Mouse (Mus musculus): ENCODE data around the gene Grik5.

The Grik5 gene

DNA sequence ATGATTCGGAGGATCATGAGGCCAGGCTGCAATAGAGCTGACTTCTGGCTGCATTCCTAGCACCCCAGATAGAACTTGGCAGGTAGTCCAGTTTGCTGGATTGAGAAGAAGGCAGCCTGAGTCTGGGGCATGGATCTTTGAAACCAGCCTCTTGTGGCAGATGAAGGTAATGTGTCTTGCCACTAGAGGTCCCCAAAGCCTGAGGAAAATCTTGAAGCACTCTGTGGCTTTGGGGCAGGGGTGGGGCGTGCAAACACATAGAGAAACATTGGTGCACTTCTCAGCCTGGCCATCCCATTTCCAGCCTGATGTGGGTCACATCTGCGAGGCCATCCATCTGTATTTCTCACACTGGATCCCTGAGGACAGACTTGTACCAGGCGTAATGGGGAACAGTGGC lies 10.4 kb upstream of the Grik5 start:
- in situ Hi-C loops (cut with MboI; ENCODE audit: unreplicated experiment in 2 of 2): loop anchor here in 1 of 2 experiments (5.0 kb wide), 2 partner anchors 245 to 320 kb away; no protein-coding TSS in a partner anchor

DNA sequence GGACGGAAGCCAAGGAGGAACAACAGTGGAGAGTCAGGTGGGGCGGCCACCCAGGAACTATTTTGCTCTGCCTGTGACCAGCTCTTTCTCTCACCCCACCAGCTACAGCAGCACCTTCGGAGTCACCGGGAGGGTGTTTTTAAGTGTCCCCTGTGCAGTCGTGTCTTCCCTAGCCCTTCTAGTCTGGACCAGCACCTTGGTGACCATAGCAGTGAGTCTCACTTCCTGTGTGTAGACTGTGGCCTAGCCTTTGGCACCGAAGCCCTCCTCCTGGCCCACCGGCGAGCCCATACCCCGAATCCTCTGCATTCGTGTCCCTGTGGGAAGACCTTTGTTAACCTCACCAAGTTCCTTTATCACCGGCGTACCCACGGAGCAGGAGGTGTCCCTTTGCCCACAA lies 8.3 kb upstream of the Grik5 start:
- in situ Hi-C loops (cut with MboI; ENCODE audit: unreplicated experiment in 2 of 2): loop anchor here in 1 of 2 experiments (5.0 kb wide), 2 partner anchors 247 to 322 kb away; no protein-coding TSS in a partner anchor

DNA sequence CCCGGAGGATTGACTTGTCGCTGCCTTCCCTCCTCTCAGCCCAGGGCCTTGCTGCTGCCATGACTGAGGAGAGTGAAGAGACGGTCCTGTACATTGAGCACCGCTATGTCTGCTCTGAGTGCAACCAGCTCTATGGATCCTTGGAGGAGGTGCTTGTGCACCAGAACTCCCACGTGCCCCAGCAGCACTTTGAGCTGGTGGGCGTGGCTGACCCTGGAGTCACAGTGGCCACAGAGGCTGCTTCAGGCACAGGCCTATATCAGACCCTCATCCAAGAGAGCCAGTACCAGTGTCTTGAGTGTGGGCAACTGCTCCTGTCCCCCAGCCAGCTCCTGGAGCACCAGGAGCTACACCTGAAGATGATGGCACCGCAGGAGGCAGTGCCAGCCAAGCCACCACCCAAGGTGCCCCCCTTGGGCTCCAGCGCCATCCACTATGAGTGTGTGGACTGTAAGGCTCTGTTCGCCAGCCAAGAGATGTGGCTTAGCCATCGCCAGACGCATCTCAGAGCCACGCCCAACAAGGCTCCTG lies 7.4 kb upstream of the Grik5 start:
- in situ Hi-C loops (cut with MboI; ENCODE audit: unreplicated experiment in 2 of 2): loop anchor here in 1 of 2 experiments (5.0 kb wide), 2 partner anchors 248 to 323 kb away; no protein-coding TSS in a partner anchor

DNA sequence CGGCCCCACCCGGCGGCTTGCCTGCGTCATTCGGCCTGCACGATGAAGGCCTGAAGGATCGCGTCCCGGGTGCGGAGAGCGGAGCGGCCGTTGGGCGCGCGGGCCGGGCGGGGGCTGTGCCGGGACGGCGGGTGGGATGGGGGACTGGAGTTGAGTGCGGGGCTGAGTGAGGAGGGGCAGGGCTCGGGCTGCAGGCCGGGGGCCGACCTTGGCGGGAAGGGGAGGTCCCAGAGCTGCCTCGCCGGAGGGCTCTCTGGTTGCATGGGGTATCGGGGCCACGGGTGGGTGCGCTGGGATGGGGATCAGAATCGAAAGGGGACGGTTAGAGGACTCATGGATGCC lies 5.2 kb upstream of the Grik5 start:
- in situ Hi-C loops (cut with MboI; ENCODE audit: unreplicated experiment in 2 of 2): no loop called here

DNA sequence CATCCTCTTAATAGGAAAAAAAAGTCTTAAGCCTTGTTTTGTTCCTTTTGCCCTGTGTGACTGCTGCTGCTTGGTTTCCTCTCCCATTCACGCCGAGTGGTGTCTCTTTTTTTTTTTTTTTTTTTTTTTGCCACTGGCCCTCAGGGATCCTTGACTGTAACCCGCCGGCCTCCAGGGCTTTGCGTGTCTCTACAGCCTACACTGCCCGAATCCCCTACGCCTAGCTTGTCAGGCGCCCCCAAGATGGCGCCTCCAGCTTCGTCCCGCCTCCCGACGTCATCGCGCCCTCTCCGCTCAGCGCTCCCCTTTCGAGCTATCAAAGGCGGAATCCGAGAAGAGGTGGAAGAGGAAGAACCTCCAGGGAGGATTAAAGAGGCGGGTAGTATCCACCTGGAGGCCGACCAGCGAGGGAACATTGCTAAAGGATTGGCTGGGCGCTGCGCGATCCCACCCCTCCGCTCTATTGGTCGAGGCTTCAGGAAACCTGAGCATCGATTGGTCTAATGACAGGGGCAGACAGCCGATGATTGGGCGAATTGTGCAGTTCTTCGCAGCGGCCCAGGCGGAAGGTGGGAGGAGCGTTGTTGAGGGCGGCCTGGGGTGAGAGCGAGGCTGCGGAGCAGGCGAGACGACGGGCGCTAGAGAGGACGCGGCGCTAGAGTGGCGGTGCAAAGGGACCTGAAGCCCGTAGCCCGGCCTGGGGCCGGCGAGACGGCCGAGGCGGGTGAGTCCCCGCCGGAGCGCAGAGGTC lies 4.7 kb upstream of the Grik5 start:
- in situ Hi-C loops (cut with MboI; ENCODE audit: unreplicated experiment in 2 of 2): no loop called here

DNA sequence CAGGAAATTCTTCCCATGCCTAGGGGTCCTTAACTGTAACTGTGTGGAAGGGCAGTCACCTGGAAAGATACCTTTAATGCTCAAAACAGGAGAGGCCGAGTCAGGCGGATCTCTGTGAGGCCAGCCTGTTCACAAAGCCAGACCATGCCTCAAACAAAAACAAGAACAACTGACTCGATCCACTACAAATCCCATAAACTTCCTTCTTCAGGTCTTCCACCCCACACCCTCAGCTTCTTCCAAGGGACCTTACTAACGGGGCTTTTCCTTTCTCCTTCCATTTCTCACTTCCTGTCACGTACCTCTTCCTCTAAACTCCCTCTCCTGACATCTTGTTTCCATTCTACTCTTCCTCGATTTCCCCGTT lies 4.1 kb upstream of the Grik5 start:
- in situ Hi-C loops (cut with MboI; ENCODE audit: unreplicated experiment in 2 of 2): no loop called here

DNA sequence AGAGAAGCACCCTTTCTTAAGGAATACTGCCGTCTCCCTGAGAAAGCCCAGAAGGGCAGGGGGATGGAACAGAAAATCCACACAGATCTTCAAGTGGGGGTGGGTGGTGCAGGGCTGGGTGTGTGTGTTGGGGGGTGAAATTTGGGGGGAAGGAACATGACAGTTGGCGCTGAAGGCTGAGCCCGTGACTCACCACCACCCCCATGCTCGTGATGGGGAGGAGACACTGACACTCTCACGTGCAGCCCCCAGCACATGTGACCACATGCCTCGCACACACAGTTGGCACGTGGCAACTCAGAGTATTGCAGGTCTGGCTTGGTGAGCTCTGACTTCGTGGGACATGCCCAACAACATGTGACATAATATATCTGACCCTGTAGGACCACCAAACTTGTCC lies 1.8 kb upstream of the Grik5 start:
- in situ Hi-C loops (cut with MboI; ENCODE audit: unreplicated experiment in 2 of 2): no loop called here

DNA sequence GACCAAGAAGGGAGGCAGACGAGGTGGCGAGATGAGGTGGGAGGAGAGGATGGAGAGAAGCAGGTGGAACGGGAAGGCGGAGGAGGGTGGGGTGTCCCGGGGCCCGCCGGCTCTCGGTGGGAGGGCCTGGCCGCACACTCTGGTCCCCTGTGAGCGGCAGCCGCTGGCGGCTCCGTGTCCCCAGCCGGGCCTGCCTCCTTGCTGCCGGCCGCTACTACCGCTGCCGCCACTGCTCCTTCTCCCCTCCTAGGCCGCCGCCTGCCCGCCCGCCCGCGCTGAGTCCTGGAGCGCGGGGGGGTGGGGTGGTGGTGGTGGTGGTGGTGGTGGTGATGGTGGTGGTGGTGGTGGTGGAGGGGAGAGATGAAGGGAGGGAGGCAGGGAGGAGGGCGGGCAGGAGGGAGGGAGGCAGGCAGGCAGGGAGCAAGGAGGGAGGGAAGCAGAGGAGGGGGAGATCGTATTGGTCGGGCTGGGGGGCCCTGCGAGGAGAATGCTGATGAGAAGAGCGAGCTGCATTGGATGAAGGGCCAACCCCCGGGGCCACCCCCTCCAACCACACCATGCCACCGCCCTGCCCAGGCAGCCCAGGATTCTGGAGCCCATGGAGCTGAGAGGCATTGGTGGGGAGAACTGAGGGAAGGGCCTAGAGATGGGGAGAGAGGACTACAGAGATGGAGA lies 707 bp upstream of the Grik5 start:
- in situ Hi-C loops (cut with MboI; ENCODE audit: unreplicated experiment in 2 of 2): no loop called here

DNA sequence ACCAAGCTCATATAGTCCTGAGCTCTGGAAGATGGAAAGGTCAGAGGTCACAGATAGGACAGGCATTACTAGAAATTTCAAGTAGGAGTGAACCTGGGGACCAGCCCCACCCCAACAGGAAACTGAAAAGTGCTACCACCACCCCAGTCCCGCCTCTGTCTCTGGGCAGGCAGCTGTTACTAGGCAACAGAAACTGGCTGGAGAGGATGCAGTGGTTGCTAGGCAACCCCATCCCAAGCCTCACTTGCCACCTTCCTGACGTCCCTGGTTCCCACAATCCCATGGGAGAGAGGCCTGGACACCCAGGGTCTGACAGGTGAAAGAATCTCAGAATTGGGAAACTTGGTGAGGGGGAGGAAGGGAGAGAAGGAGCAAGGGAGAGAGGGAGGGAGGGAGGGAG lies 3.4 kb downstream of the Grik5 start:
- in situ Hi-C loops (cut with MboI; ENCODE audit: unreplicated experiment in 2 of 2): no loop called here

DNA sequence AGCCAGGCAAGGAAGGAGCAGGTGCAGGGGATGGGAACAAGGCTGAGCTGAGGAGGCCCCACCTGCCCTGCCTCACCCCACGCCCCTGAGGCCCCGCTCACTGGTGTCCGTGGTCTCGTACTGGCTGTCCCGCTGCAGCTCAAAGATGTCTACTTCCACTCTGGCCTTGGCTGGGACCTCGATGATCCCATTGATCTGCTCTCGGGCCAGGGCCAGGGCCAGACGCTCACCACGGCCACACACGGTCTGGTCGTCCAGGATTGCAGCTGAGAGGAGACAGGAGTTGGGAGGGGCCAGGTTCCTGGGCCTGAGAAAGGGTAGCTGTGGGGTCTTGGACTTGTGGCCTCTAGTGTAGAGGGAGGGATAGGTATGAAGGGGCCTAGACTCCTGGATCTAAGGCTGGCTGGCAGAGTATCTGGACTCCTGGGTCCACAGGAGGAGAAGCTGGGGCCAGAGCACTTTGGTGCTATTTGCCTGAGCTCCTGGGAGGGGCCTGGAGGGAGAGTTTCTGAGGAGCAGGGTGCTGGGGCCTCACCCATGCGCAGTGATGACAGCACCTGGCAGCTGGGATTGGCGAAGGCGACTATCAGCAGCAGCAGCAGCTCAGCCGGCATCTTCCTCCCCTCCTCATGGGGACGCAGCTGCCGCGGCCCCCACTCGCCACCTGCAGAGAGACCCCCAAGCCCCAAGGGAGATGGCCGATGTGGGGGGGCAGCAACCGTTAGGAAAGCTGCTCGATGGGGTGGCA lies 4.1 kb downstream of the Grik5 start:
- in situ Hi-C loops (cut with MboI; ENCODE audit: unreplicated experiment in 2 of 2): no loop called here

DNA sequence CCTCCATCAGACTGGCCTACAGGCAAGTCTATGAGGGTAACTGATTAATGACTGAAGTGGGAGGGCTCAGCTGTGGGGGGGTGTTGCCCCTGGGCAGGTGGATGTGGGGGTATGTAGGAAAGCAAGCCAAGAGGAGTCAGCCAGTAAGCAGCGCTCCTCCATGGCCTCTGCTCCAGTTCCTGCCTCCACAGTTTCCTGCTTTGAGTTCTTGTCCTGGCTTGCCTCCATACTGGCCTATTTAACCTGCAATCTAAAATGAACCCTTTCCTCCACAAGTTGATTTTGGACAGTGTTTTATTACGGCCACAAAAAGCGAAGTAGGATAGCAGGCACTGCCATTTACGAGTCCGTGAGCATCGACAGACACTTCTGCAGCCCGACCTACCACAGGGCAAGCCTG lies 4.8 kb downstream of the Grik5 start:
- in situ Hi-C loops (cut with MboI; ENCODE audit: unreplicated experiment in 2 of 2): no loop called here

DNA sequence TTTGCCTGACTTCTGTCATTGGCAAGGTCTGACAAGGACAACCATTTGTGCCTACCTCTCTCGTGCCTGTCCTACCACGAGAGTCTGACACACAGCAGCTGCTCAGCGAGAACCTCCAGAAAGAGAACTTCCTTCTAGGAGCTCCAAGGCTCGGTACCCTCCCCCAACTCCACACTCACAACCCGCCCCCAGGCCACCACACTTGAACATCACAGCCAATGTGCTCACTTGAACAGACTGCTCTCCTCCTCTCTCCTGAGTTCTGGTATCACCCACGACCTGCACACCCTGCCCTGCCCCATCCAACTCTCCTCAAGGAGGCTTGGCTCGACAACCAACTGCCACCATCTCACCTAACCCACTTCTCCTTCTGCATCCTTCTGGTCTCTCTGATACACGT lies 8.2 kb downstream of the Grik5 start:
- in situ Hi-C loops (cut with MboI; ENCODE audit: unreplicated experiment in 2 of 2): no loop called here

DNA sequence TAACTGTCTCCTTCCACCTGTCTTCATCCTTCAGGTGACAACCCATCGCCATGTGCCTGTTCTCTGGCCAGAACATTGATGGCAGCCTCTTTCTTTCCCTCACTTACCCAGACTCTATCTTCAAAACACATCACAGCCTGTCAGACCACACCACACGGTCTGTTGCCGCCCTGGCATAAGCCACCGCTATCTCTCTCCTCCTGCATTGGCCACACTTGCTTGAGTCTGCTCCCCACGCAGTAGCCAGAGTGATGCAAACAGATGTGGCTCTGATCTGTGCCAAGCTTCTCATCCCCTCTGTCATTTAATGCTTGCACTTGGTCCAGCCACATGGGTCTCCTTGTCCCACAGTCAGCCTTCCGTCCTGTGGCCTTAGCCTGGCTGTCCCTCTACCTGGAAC lies 8.8 kb downstream of the Grik5 start:
- in situ Hi-C loops (cut with MboI; ENCODE audit: unreplicated experiment in 2 of 2): no loop called here

DNA sequence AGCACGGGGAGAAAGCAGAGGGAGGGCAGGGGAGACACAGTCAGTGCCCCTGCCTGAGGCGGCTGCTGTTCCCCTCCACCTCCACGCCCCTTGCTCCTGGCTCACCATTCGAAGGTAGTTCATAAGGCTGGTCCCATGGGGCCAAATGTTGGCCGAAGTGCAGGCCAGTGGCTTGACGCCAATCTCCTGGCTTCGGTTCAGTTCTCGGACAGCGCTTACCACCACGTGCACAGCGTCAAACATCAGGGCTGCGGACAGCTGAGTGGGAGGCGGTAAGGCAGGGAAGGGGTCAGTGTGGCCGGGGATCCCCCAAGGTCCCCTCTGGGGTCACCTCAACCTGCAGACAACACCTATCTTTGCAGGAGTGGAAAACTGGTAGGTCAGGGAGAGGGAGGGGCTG lies 13.3 kb downstream of the Grik5 start:
- in situ Hi-C loops (cut with MboI; ENCODE audit: unreplicated experiment in 2 of 2): no loop called here

DNA sequence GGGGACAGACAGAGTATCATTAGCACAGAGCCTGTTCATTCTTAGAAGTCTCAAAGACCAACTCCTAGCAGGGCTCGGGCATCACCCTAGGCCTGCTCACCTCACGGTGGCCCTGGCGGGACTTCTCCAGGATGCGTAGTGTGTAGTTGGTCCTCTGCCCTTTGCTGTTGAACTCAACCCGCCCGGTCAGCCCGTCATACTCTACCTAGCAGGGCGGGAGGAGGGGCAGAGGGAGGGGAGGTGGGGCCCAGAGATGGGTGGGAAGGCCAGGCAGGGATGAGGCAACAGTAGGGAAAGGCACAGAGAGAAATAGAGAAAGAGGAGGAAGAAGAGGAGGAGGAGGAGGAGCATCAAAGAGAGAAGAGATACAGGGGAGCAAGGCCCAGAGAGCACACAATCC lies 13.8 kb downstream of the Grik5 start:
- in situ Hi-C loops (cut with MboI; ENCODE audit: unreplicated experiment in 2 of 2): no loop called here

DNA sequence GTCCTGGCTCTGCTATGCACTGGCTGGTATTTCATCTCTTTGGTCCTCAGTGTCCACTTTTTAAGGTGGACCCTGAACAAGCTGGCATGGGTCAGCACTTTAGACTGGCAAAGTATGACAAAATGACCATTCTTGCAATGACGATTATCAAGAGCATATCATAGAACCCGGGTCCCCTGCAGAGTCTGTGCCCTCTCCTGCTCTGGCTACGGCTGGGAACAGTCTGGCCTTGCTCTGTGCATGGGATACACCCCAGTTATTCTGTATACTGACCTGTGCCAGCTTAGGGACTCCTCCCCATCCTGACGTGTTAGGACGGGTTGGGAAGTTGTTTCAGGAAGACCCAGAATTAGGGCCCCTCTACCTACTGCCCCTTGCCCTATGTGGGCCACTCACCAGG lies 14.3 kb downstream of the Grik5 start:
- in situ Hi-C loops (cut with MboI; ENCODE audit: unreplicated experiment in 2 of 2): no loop called here

DNA sequence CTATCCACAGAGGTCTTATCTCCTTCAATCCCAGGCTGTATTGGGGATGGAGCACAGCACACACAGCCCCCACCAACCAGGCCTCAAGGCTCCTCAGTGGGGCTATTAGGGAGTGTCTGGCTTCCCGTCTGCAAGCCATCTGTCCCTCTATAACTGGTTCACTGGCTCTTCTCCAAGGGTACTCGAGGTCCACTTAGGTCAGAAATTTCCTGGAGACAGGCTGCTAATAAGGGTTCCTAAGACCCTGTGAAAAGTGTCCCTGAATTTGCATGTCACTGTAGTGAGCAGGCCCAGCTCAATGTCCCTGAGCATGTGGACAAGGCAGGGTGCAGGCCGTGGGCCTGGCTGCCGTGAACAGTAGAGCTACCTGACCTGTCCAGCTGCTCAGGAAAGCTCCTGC lies 15.2 kb downstream of the Grik5 start:
- in situ Hi-C loops (cut with MboI; ENCODE audit: unreplicated experiment in 2 of 2): no loop called here

DNA sequence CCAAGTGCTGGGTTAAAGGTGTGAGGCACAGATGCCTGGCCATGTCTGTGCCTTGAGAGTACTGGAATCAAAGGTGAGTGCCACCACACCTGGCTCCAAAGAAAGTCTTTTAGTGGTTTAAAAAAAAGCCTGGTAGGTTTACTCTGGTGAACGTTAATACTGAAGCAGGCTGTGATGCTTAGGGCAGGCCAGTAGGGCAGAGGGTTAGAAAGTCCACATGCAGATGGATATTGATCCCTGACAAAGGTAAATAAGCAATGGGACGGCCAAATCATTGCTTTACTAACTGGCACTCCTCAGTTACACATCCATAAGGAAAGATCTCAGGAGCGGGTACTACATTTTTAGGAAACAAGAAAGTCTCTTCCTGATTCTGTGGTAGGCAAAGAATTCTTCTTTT lies 19.6 kb downstream of the Grik5 start:
- in situ Hi-C loops (cut with MboI; ENCODE audit: unreplicated experiment in 2 of 2): no loop called here

DNA sequence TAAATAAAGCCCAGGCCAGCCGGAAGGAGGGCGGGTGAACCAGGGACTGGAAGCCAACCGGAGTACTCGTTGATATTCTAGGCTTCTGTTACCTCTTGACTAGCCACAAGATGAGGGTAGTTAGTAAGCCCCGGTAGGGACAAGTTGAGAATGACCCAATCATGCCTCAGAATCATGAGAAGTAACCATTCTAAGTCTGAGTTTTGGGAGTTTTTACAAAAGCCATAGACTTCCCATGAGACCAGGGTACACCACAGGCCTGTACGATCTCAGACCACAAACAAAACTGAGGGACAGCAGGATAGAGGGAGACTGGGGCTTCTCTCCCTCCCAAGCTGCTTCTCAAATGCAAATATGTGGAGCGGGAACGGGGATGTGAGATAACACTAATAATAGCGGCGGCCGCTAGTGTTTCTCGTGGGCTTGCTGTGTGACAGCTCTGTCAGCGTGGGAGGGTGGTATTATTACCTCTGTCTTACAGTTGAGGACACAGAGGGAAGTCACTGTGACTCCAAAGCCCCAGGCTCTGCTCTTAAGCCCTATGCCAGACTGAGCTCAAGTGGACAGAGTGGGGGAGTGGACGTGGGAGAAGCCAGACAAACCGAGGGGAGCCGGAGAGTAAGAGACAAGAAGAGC lies 22.7 kb downstream of the Grik5 start:
- in situ Hi-C loops (cut with MboI; ENCODE audit: unreplicated experiment in 2 of 2): loop anchor here in 1 of 2 experiments (10.0 kb wide), 1 partner anchor 485 kb away; the partner anchor contains the start of gene Ceacam2

DNA sequence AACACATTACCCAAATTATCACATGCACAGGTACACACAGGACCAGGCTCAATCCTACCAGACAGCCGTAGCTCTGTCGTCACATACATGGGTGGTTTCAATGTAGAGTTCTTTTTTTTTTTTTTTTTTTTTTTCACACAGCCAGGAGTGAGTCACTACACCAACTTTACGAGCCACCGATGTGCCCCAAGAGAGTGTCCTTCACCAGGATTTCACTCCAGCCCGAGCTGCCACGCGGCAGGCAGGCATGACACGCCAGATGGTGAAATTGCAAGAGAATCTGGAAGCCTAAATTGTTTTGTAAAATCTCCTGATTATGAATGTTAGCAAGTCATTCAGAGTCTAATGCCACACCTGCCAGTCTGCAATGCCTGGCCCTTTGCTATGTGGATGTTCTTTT lies 24.8 kb downstream of the Grik5 start:
- in situ Hi-C loops (cut with MboI; ENCODE audit: unreplicated experiment in 2 of 2): loop anchor here in 1 of 2 experiments (10.0 kb wide), 1 partner anchor 487 kb away; the partner anchor contains the start of gene Ceacam2

DNA sequence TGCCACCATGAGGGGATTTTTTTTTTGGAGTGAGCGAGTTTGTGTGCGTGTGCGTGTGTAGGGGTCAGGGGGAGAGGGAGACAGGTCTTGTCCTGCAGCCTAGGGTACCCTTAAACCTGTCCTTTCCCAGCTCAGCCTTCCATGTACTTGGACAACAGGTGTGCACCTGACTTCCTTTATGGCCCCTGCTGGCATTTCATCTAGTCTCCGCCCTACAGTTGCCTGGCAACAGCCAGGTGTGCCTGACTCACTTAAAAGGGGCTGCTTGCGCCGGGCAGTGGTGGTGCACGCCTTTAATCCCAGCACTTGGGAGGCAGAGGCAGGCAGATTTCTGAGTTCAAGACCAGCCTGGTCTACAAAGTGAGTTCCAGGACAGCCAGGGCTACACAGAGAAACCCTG lies 27.5 kb downstream of the Grik5 start:
- in situ Hi-C loops (cut with MboI; ENCODE audit: unreplicated experiment in 2 of 2): loop anchor here in 1 of 2 experiments (10.0 kb wide), 1 partner anchor 490 kb away; the partner anchor contains the start of gene Ceacam2

Data from v-Abl transformed pro-B cells (cell line).